Mouse (Mus musculus) urinary bladder, postnatal 4 days (tissue): Measurements from ENCODE around the gene Itgal.
"Not testable (repeated sequence)": the region's sequence is repeated elsewhere in the genome, so short reads cannot be mapped to it uniquely, and the experiment has no call there.

Experiments
- DNase-seq, 2 experiments: peaks; one replicate each; pipeline ENCODE4 v3.0.0; 2021 to 2022; ENCODE audit warnings: low spot score in 2 of 2

The Itgal gene

DNA sequence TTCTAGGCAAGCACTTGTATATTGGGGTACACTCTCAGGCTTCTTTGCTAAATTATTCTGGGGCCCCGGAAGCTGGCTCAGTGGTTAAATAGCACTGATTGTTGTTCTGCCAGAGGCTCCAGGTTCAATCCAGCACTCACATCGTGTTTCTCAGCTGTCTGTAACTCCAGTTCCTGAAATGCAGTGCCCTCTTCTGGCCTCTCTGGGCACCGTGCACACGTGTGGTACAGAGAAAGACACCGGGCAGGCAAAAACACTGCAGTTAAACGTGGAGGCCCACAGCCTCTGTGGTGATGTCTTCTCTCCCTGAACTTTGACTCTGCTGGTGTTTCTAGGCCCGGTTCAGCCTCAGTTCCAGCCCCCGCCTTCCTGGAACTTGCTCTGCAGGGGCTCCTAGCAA lies 17.7 kb upstream of the Itgal start:
- DNase-seq: no peak

- no peak for DNase-seq
These were observed 16.0 kb upstream of the Itgal start for GRCm38 (mm10) chr7:127280092-127280491.

- no peak for DNase-seq
These were observed 14.9 kb upstream of the Itgal start for GRCm38 (mm10) chr7:127281114-127281513.

DNA sequence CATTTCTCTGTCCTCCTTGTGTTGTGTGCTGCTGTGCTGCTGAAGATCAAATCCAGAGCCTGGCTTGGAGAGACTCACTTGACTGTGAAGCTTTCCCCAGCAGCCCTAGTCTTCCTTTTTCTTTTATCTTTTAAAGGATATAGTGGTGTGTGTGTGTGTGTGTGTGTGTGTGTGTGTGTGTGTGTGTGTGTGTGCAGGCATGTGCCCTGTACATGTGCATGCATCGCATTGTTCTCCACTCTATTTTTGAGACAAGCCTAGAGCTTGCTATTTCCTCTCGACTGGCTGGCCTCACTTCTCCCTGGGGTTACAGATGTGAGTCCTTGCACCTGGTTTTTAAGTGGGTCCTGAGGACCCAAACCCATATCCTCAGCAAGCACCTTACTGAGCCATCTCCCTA lies 13.9 kb upstream of the Itgal start:
- no peak for DNase-seq

DNA sequence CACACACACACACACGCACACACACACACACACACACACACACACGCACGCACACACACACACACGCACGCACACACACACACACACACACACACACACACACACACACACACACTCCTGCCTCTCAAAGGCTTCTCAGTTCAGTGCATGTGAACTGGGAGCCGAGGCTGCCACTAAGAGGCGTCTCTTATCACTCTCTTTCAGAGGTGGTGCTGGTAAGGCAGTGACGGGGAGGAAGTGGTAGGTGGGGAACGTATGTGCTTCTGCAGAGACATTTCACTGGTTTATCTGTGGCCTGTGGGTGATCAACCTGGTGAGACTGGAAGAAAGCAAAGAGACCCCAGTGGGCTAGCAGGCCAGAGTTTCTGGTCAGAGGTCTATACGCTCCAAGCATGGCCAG lies 10.9 kb upstream of the Itgal start:
- no peak for DNase-seq

DNA sequence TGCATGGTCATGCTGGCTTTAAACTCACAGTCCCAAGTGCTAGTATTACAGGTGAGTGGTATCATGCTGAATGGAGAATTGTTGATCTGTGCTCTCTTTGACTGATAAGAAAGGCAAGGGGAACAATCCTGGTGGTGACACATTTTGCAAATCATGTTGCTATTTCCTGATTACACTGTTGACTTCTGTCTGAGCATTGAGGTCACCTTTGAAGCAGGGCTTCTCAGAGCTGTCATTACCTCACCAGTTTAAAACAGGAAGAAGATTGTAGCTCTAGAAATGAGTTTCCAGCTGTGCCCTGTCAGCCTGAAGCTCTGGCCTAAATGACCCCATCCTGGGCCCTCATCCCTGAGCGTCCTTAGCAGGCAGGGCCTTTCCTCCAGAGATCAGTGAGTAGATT lies 8.1 kb upstream of the Itgal start:
- DNase-seq: no peak

DNA sequence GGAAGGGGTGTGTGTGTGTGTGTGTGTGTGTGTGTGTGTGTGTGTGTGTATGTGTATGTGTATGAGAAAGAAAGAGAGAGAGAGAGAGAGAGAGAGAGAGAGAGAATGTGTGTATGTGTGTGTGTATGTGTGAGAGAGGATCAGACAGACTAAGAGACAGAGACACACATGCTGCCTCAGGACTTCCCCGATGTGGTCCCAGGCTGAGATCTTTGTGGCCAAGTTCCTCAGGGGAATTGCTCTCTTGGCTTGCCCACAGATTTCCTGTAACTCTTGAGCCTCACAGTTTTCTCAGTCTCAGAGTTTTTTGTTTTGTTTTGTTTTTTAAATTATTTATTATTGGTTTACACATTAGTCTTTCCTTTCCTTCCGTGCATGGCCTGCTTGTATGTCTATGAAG lies 6.8 kb upstream of the Itgal start:
- DNase-seq: no peak

DNA sequence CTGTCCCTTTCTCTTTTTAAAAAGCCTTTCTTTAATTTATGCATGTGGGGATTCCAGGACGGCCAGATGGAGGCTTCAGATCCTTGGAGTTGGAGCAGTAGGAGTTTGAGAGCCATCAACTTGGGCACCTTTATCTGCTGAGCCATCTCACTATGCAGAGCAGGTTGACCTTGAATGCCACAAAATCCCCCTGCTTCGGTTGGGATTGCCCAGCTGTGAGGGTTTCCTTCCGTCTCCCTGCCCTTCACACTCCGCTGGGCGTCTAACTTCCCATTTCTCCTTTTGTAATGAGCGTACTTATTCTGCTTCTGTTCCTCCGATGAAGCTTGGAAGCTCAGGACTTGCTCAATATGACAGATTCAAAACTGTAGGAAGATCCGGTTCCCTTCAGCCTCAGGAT lies 5.9 kb upstream of the Itgal start:
- no peak for DNase-seq

- no peak for DNase-seq
These were observed 911 bp downstream of the Itgal start for GRCm38 (mm10) chr7:127296786-127297555.

DNA sequence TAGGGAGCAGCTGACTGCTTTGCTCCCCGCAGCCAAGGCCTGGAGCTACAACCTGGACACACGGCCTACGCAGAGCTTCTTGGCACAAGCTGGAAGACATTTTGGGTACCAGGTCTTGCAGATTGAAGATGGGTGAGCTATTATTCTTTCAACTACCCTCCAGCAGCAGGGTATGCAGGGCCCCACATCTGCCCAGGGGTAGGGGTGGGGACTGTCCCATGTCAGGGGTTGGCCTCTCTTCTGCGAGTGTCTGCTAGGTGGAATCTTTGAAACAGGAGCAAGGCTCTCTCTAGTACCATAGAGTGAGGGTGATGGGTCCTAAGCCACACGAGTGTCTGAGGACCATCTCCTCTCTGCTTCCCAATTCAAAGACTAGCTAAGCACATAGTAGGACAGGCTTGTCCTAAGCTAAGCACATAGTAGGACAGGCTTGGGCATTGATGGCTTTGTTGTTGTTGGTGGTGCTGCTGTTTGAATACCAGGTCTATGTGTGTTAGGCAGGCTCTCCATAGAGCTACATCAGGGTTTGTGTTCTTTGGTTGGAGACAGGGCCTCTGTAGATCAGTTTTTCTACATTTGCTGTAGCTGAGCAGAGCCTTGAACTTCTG lies 1.6 kb downstream of the Itgal start:
- DNase-seq: no peak

DNA sequence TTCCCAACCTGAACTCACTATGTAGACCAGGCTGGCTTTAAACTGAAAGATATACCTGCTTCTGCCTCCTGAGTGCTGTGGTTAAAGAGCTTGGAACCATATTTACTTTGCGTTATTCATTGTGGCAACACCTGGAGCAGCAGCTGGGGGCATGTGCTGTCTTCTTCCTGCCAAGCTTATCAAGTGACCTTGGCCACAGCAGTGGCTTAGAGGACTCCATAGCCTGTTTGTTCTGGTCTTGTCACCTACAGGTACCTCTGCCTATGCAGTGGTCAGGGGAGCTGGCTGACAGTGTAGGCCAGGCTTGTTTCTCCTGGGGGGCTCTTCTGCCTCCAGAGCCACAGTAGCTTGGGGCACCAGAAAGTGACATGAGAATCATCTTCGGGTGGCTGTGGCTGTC lies 12.4 kb downstream of the Itgal start:
- DNase-seq: no peak

- DNase-seq: no peak
These were observed 12.8 kb downstream of the Itgal start for GRCm38 (mm10) chr7:127308887-127309286.

GRCm38 (mm10) chr7:127309951-127310350 lies 13.9 kb downstream of the Itgal start:
- DNase-seq: no peak

- no peak for DNase-seq
These were observed 17.9 kb downstream of the Itgal start for GRCm38 (mm10) chr7:127313912-127314311.

DNA sequence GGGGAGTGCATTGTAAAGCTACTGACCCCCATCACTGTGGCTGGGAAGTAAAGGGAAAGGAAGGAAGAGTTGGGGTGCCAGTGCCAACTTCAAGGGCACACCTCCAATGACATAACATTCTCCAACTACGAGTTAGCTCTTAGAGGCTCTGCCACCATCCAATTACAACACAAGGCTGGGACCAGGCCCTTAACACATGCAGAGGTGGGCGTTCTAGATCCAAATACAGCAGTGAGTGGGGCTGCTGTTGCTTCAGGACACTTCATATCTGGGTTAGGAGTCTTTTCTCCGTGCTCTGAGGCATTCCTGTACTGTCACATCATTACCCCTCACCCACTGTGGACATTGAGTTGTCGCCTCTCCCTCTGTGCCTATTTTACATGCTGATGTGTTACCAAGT lies 25.0 kb downstream of the Itgal start:
- DNase-seq: no peak

DNA sequence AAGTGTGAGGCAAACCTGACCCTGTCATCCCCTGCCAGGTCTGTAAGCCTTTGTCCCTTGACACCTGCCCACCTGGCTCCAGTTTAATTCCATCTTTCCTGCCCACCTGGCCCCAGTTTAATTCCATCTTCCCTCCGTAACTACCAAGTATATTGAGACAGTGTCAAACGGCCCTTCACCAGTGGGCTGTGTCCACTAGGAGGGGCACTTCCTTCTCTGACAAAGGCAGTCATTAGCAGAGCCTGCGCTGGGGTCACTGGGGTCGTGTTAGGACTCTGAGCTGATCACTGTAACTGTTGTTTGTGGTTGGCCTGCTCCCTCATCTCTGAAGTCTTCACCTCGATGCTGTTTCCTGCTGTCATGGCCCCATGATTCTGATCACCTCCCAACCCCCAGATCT lies 26.0 kb downstream of the Itgal start:
- DNase-seq: no peak

DNA sequence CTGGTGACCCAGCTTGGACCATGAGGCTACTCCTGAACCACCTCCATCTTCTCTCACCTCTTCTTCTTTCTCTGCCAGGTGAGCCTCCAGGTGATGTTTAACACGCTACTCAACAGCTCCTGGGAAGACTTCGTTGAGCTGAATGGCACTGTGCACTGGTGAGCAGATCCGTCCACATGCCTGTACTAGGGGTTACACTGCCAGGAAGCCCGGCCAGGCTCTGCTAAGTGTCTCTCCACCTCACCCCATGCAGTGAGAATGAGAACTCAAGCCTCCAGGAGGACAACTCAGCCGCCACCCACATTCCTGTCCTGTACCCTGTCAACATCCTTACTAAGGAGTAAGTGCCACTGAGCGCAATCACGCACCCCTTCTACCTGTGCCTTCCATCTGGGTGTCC lies 28.9 kb downstream of the Itgal start:
- no peak for DNase-seq

- no peak for DNase-seq
These were observed 29.5 kb downstream of the Itgal start for GRCm38 (mm10) chr7:127325550-127325949.

- DNase-seq: no peak
These were observed 30.6 kb downstream of the Itgal start for GRCm38 (mm10) chr7:127326685-127327084.

GRCm38 (mm10) chr7:127333240-127333639 lies 37.2 kb downstream of the Itgal start:
- DNase-seq: no peak

DNA sequence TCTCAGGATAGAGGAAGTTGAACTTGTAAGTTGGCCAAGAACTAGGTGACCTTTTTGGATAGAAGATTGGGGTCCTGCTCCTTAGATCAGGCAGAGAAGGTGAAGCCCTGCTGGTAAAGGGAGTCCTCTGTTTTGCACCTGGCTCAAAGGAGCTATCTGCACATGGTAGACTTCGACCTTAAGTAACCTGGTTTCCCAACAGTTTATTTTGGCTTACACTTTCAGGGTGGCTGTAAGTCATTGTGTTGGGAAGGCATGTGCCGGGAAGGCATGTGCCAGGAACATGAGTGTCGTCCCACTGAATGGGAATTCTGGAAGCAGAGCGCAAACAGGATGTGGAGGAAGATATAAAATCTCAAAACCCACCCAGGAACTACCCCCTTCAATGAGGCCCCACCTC lies 39.5 kb downstream of the Itgal start:
- no peak for DNase-seq

DNA sequence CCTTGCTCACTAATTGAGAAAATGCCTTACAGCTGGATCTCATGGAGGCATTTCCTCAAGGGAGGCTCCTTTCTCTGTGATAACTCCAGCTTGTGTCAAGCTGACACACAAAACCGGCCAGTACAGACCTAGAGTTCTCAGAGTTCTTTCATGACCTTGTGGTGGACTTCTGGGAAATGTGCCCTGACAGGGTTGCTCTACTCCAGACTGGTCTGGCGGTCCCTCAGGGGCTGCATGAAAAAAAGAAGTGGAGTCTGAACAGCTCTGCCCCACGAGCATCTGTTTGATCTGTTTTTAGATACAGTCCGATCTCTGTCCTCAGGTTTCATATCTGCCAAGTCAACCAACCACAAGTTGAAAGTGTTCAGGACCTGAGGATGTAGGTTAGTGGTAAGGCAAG lies 41.6 kb downstream of the Itgal start:
- no peak for DNase-seq

- DNase-seq: no peak
These were observed 45.3 kb downstream of the Itgal start for GRCm38 (mm10) chr7:127341356-127341755.

DNA sequence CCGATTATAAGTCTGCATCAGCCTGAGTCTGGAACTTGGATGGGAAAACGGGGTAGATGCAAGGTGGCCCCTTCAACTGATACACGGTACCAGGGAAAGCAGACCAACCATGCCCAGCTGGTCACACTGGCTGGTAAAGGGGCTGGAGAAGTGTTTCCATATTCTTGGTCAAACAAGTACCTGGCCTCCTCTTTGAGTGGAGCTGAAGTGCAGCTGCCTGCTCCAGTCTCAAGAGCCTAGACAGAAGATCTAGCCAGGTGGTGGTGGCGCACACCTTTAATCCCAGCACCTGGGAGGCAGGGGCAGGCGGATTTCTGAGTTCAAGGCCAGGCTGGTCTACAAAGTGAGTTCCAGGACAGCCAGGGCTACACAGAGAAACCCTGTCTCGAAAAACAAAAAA lies 45.8 kb downstream of the Itgal start:
- DNase-seq: not testable (repeated sequence)
